Mouse (Mus musculus) lung, postnatal 14 days (tissue): ENCODE data around the gene Aldh16a1.
"Not testable (repeated sequence)": the region's sequence is repeated elsewhere in the genome, so short reads cannot be mapped to it uniquely, and the experiment has no call there.

Experiments used
- DNase-seq: peaks from one replicate; pipeline ENCODE4 v3.0.0; 2021

Aldh16a1 gene

DNA sequence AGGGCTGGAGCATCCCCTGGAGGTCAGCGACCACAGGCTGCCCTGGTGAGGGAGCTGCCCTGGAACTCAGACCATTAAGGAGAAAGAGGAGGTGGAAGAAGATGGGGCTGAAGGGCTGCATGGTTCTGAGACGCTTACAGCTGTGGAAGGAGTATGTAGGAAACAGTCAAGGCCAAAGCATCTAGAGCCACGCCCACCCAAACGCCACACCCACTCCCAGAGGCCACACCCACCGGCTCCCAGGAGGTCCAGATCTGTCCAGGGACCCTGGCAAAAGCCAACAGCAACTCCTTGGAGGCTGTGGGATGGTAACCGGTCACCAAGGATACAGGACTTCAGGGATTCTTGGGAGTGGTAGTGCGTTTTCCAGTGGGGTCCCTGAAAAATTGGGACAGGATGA, 24.2 kb upstream of the Aldh16a1 start:
- no peak for DNase-seq

DNA sequence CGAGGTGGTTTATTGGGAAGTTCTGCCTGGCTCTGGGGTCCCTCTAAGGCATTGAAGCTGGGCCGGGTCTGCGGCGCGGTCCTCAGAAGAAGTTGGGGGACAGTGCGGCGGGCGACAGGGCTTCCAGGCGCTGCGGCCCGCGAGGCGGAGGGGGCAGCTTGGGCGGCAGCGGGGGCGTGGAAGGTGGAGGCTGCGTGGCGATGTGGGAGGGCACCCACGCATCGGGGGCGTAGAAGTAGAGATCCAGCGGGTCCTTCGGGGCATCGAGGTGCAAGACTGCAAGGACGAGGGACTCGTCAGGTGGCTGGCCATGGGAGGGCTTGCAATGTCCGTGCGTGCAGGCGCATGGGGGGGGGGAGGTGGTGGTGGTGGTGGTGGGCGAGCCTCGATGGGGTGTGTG, 22.0 kb upstream of the Aldh16a1 start:
- DNase-seq = no peak

DNA sequence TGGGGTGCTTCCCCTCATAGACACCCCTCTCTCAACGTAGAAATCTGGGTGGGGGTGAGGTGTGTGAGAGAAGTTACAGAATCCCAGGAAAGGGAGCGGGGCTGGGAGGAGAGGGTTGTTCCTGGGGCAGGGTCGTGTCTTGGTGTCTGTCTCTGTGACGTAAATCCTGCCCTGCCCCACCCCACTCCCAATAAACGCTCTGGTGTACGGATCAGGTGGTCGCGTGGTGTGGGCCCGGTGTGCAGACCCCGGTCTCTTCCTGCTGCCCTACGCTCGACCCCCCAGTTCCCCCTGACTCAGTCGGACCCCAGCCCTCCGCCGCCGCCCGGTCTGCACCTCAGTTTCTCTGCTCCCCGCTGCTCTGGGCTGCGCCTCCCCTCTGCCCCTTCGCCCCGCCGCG, 21.5 kb upstream of the Aldh16a1 start:
- DNase-seq = no peak

DNA sequence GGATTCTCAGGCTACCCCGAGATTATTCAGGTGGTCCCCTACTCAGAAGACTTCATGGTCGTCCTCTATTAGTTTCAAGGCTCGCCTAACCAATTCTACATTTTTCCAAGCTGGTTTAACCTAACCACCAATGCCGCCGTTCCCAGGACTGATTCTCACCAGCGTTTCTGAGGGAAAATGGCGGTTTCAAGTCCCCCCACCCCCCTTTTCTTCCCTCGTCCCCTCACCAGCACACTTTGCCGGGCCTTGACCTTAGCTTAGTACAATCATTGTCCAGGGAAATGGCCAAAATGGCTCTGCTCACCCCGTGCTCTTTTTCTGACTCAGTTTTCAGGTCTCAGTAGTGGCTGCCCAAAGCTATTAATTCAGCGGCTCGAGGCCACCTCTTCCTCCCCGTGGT, 21.0 kb upstream of the Aldh16a1 start:
- no peak for DNase-seq

DNA sequence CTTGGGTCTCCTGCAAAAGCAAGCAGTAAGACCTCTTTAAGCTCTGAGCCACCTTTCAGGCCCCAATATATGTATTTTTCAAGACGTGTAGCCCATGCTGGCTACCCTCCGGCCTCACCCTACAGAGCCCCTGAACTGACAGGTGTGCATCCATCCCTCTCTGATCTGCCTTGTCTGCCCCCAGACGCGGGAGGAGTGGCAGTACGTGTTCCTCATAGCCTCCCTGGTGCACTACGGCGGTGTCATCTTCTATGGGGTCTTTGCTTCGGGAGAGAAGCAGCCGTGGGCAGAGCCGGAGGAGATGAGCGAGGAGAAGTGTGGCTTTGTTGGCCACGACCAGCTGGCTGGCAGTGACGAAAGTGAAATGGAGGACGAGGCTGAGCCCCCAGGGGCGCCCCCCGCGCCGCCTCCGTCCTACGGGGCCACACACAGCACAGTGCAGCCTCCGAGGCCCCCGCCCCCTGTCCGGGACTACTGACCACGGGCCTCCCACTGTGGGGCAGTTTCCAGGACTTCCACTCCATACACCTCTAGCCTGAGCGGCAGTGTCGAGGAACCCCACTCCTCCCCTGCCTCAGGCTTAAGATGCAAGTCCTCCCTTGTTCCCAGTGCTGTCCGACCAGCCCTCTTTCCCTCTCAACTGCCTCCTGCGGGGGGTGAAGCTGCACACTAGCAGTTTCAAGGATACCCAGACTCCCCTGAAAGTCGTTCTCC, 20.3 kb upstream of the Aldh16a1 start:
- no peak for DNase-seq

DNA sequence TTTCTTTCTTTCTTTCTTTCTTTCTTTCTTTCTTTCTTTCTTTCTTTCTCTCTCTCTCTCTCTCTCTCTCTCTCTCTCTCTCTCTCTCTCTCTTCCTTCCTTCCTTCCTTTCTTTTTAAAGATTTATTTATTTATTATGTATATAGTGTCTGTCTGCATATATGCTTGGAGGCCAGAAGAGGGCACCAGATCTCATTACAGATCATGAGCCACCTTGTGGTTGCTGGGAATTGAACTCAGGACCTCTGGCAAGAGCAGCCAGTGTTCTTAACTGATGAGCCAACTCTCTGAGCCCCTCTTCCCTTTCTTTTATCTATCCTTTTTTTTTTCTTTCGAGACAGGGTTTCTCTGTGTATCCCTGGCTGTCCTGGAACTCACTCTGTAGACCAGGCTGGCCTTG, 19.4 kb upstream of the Aldh16a1 start:
- not testable (repeated sequence) for DNase-seq

DNA sequence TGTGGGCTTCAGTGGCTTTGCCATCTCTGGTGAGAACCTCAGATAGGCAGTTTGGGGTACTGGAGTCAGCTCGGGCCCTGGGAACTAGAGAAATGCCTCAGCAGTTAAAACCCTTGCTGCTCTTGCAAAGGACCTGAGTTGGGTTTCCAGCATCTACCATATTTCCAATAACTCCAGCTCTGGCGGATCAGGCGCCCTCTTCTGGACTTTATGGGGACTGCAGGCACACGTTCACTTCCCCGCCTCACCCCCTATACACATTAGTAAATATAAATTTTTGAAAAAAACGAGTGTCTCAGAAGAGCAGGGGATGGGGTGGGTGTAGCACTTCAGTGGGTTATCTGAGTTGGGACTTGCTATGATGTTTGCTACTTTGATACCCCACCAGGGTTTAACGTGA, 18.6 kb upstream of the Aldh16a1 start:
- peak; percentile 32 for DNase-seq

DNA sequence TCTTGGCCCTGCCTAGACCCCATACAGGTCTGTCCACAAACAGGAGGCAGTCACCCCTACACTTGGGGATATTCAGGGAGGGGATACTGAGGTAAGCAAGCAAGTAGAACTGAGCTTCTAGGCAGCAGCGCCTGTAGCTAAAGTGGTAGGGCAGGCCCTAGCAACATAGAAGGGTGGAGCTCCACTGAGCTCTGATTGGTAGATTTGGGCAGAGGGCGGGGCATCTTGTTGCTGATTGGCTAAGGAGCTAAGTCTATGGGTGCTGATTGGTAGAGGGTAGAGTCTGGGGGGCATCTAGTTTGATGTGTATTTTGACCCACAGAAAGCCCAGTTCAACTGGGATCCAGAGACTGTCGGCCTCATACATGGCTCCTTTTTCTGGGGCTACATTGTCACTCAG, 15.1 kb upstream of the Aldh16a1 start:
- no peak for DNase-seq

DNA sequence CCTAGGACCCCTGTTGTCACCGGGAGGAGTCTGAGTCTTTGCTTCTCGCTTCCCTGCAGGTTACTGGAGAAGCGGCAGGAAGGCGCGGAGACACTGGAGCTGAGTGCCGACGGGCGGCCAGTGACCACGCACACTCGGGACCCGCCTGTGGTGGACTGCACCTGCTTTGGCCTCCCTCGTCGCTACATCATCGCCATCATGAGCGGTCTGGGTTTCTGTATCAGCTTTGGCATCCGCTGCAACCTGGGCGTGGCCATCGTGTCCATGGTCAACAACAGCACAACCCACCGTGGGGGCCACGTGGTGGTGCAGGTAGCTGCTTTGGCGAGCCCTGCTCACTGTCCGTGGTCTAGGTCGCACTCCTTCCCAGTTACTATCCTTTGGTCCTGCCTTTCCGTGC, 14.3 kb upstream of the Aldh16a1 start:
- no peak for DNase-seq

DNA sequence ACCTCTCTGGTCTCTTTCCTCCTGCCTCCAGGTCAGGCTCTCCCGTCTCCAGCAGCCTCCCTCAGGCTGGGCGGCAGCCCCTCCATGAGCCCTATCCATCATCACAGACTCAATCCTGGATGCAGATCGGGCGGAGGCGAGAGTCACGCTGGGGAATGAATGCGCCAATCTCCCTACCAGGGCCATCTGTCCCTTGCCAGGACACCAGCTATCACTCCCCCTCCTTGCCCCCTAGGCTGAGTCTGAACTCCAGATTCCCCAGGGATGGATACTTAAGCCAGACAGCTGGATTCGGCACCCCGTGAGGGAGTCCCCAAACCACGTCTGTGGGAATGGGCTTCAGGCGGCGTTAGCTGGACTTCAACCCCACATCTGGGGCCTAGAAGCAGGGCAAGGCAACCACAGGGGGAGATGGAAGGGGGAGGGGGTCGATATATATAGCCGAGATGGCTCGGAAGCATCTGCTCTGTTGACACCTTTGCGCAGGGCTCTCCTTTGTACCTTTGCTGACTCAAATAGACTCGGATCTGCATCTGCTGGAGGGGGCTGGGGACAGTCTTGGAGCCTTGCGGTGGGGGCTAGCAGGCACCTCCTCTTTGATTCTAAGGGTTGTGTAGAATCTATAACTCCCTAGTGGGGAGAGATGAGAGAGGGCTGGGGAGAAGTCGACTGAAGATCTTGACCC, 13.5 kb upstream of the Aldh16a1 start:
- DNase-seq = no peak

DNA sequence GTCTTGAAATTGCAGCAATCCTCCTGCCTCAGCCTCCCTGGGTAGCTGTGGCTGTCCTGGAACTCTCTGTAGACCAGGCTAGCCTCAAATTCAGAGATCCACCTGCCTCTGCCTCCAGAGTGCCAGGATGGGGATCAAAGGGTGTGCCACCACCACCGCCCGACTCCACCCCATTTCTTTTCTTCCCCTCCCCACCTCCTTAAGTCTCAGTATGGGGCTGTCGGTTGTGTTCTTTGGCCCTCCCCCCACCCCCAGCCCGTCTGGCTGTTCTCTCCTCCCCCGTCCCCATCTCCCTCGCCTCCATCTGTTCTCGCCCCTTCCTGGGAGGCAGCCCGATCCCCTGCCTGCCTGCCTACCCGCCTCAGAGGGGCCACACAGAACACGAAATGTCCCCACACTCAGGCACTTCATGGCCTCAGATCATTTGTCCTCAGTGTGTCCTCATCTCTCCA, 12.6 kb upstream of the Aldh16a1 start:
- no peak for DNase-seq

DNA sequence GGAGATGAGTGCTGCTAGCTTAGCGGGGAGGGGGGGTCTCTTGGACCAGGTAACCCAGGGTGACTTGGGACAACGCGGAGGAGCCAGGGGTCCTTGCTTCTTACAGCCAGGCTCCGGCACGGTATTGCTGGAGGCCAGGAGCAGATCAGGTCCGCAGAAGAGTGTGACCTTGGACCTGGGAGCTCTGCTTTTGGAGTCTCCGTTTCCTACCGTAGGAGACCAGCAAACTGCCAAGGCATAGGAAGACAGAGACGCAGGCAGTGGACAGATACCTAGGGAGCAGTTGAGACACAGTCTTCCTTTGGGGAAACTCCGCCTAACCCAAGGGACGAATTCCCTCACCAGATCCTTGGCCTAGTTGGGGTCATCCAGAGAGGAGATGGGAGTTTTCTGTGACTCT, 11.3 kb upstream of the Aldh16a1 start:
- no peak for DNase-seq

DNA sequence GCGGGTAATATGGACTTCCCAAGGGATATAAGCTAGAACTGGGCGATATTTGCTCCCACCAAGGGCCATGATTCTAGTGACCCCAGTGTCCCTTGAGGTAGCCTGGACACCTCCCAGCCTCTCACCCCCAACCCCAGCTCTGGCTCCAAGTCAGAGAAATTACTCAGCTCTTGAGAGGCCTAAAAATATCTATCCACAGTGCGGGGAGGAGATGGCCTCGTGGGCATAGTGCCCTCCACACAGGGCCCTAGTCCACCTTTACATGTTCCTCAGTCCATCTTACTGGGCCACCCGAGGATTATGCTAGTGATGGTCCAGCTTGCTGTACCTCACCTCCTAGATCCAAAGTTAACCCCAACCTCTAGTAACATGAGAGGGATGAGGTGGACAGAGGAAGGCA, 10.4 kb upstream of the Aldh16a1 start:
- DNase-seq = no peak

DNA sequence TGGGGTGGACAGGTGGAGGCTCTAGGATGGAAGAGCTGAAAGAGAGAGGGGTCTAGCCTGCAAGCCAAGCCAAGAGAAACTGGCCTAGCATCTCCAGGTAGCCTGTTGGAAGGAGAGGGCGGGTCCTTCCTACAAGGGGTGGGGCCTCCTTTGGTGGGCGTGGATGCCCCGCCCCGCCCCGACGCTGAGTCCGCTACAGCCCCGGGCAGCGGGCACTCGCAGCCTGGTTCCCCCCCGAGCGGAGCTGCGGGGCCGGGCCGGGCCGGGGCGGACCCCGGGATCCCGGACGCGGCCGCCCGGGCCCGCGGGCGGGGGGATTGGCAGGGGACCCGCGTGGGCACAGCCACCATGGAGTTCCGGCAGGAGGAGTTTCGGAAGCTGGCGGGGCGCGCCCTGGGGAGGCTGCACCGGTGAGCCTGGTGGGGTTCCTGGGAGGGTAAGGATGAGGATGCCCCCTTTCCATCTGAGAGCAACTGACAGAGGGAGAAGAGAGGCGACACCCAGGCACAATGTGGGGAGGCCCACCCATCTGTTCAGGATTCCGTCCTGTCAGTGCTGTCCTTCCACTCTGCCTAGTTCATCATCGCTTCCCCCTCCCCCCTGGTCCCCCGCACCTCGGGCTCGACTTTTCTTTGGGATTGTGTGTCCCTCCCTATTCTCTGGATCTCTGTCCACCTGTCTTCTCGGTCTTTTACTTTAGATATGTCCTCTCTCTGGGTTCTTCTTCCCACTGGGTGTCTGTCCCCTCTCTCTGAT, 9.5 kb upstream of the Aldh16a1 start, which contains the start of gene Slc17a7:
TSS of gene Slc17a7 (plus strand) at position 215 of the 756 bp plus-strand sequence.
- peak; percentile 41 for DNase-seq

DNA sequence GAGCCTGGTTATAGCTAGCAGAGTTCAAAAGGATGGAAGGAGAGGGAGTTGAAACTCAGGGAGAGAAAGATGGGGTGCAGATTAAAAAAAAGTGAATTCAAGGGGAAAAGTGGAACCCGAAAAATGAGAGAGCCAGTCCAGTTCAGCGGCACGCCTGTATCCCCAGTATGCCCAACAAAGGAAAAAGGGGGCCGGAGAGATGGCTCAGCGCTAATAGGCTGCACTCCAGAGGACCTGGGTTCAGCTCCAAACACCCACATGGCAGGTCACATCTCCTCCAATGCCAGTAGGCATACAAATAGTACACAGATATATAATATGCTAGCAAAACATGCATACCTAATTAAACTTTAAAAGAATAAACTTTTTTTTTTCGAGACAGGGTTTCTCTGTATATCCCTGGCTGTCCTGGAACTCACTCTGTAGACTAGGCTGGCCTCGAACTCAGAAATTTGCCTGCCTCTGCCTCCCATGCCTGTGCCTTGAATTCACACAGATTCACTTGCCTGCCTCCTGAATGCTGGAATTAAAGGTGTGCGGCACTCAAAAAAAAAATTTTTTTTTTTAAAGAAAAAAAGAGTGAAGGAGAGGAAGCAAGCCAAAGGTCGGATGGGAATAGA, 8.7 kb upstream of the Aldh16a1 start:
- DNase-seq = no peak

DNA sequence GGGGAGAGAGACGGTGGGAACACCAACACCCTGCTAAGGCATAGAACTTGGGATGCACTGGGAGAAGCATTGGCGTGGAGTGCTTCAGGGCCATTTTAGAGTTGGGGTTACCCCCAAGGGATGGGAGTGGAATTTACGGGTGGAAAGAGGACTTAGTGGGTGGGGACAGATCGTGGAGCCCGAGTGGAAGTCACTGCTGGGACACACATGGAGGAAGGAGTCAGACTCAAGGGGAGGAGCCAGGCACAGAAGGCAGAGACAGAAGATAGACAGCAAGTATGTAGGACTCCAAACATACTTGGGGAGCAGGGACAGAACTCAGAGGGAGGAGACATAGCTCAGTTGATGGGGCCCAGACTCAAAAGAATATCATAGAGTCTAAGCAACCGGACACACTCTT, 8.2 kb upstream of the Aldh16a1 start:
- DNase-seq = no peak

DNA sequence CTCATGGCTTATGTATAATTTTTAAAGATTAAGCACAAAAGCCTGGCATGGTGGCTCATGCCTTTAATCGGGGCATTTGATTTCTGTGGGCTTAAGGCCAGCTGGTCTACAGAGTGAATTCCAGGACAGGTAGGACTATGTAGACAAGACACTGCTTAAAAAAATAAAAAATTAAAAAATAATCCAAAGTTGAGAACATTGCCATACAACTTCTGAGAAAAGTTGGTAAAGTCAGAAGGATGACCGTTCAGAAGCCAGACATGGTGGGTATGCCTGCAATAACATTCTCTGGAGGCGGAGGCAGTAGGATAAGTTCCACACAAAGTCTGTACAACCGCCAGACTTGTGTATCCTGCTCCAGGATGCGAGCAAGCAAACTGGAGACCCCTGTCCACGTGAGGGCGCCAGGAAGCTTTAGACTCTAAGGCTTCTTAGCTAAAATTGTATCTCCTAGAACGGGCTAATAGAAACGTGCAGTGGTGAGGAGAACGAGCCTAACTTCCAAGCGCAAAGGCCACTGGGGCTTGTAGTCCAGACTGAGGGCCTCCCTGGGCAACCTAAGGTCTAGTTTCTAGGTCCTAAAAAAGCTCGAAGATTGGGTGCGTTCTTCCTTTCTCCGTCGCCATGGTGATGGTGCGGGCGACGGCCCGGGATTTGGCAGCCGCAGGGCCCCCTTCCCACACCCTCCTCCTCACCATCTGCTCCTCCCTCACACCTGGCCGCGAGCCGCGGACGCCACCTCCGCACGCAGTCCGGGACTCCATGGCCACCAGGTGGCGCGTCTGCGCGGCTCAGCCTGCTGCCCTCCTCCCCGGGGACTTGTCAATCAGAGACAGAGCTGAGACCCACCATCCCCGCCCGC, 7.5 kb upstream of the Aldh16a1 start:
- DNase-seq = peak; percentile 91

DNA sequence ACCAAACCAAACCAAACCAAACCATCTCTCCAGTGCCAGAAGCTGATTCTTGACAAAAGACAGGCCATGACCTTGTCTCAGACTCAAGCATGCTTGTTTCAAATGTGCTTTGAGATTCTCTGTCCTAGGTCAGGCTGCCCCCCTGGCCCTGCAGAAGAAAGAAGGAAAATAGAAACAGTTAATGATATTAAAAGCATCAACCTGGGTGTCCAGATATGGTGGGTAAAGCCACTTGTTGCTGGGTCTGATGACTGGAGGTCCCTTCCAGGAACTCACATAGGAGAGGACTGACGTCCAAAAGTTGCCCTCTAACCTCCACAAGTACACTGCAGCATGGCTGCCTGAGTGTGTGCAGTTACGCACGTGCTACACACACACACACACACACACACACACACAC, 6.5 kb upstream of the Aldh16a1 start:
- DNase-seq = no peak

DNA sequence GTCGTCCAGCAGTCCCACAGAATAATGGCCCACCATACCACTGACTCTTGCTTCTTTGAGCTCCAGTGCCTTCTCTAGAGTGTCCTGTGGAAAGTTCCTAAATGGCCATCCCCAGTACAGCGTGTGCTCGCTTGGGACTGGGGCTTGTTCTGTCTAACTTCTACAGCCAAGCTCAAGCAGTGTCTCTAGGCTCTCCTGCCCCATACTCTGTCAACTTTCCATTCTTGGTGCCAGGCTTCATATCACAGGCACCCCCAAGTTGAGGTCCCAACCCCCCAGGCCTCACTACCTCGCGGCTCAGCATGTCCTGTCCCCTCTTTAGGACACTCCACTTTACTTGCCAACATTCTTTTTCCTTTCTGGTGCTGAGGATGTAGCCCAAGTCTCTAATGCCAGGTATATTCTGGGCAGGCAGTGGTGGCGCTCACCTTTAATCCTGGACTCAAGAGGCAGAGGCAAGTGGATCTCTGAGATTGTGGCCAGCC, 6.0 kb upstream of the Aldh16a1 start:
- DNase-seq = no peak

DNA sequence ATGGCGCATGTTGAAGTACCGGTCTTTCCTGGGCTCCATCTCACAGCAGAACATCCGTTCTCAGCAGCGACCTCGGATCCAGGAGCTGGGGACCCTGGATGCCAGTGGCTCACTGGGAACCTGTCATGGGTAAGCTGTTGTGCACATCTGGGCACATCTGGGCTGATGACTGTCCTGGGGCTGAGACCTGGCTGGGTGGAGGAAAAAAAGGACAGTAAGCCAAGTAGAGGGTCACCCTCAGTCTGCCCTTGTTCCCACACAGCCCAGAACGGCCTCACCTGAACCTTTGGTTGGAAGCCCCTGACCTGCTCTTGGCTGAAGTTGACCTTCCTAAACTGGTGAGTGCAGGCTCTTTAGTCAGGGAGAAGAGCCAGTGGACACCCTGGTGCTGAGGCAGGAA, 4.6 kb upstream of the Aldh16a1 start:
- DNase-seq = no peak

DNA sequence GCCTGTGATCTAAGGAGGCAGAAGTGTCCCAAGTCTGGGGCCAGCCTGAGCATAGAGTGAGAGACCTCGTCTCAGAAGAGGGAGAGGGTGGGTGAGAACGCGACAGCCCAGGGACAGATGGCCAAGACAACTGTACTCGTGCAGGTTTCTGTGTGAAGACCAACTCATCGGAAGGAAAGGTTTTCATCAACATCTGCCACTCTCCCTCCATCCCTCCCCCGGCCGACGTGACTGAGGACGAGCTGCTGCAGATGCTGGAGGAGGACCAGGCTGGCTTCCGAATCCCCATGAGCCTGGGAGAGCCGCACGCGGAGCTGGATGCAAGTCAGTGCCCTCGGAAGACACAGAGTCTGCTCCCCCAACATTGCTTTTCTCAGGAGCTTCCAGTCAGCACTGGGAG, 3.1 kb upstream of the Aldh16a1 start:
- no peak for DNase-seq

DNA sequence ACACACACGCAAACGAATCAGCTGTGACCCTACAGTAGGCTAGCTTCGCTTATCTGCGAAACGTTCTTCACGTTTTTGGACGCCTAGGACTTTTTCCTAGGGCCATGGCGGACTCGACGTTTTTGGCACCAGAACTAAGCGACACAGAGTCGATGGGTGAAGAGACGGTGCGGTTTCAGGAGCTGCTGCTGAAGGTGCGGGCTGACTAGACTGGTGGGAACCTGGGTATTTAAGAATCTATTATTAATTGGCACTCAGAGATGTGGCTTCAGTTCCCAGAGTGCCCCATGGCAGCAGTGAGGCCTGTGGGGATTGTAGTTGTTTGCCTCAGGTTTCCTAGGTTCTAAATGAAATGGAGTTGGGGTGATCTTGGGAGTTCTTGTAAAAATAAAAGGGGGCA, 1.8 kb upstream of the Aldh16a1 start:
- DNase-seq = no peak
